Mouse (Mus musculus) cerebellum, adult (tissue): ENCODE data around the gene Actr2.
A peak's percentile ranks its signal among the peaks of the same experiment; 100 is the strongest.
"Not testable (repeated sequence)": the region's sequence is repeated elsewhere in the genome, so short reads cannot be mapped to it uniquely, and the experiment has no call there.

ENCODE experiments used
- ATAC-seq: cut with Nextera tagmentation; 2 replicates; pipeline ENCODE4 v1.9.2; 2017; ENCODE audit warnings: mild to moderate bottlenecking, moderate library complexity, mixed read lengths; ENCODE audit not compliant: insufficient number of reproducible peaks, low FRiP score, low TSS enrichment

Gene Actr2

GRCm38 (mm10) chr11:20054617-20055016, 58.1 kb downstream of the Actr2 start:
- no peak for ATAC-seq

GRCm38 (mm10) chr11:20053951-20054350, 58.8 kb downstream of the Actr2 start:
- ATAC-seq, result no peak

GRCm38 (mm10) chr11:20052814-20053536, 59.7 kb downstream of the Actr2 start:
- ATAC-seq, result no peak

GRCm38 (mm10) chr11:20045586-20045985, 67.1 kb downstream of the Actr2 start:
- ATAC-seq, result no peak

- no peak for ATAC-seq
These were observed 69.5 kb downstream of the Actr2 start for GRCm38 (mm10) chr11:20043256-20043655.

- ATAC-seq, result no peak
These were observed 70.6 kb downstream of the Actr2 start for GRCm38 (mm10) chr11:20042106-20042505.

GRCm38 (mm10) chr11:20041164-20041920, 71.4 kb downstream of the Actr2 start:
- no peak for ATAC-seq

GRCm38 (mm10) chr11:20038723-20039122, 74.0 kb downstream of the Actr2 start:
- ATAC-seq, result peak; percentile 74

- ATAC-seq, result no peak
These were observed 75.0 kb downstream of the Actr2 start for GRCm38 (mm10) chr11:20037739-20038138.

- ATAC-seq, result no peak
These were observed 76.7 kb downstream of the Actr2 start for GRCm38 (mm10) chr11:20035972-20036371.

- ATAC-seq, result no peak
These were observed 77.3 kb downstream of the Actr2 start for GRCm38 (mm10) chr11:20035343-20035928.

GRCm38 (mm10) chr11:20034337-20034947, 78.3 kb downstream of the Actr2 start:
- no peak for ATAC-seq

GRCm38 (mm10) chr11:20033541-20034160, 79.1 kb downstream of the Actr2 start:
- peak; percentile 53; the same call in 1 of the 2 replicates for ATAC-seq

GRCm38 (mm10) chr11:20031536-20031935, 81.2 kb downstream of the Actr2 start:
- no peak for ATAC-seq

- ATAC-seq, result not testable (repeated sequence)
These were observed 81.7 kb downstream of the Actr2 start for GRCm38 (mm10) chr11:20030973-20031372.

- no peak for ATAC-seq
These were observed 83.7 kb downstream of the Actr2 start for GRCm38 (mm10) chr11:20029014-20029413.

GRCm38 (mm10) chr11:20028396-20028795, 84.3 kb downstream of the Actr2 start:
- no peak for ATAC-seq

- ATAC-seq, result no peak
These were observed 85.0 kb downstream of the Actr2 start for GRCm38 (mm10) chr11:20027719-20028118.

GRCm38 (mm10) chr11:20025899-20026298, 86.8 kb downstream of the Actr2 start:
- ATAC-seq, result 0 out of 2 replicates have a peak, but pooled peaks have one; percentile 10

- ATAC-seq, result no peak
These were observed 89.7 kb downstream of the Actr2 start for GRCm38 (mm10) chr11:20022911-20023482.
